Mouse (Mus musculus): Measurements from ENCODE around the gene Cd200. TPM values are rescaled to one million over a fixed set of nuclear protein-coding genes. Genes with fewer than 3 reads are reported as not detected.

Gene Cd200
- total RNA-seq, 4 experiments from 2014 or later = 93.1 to 117 (median 102) TPM

DNA sequence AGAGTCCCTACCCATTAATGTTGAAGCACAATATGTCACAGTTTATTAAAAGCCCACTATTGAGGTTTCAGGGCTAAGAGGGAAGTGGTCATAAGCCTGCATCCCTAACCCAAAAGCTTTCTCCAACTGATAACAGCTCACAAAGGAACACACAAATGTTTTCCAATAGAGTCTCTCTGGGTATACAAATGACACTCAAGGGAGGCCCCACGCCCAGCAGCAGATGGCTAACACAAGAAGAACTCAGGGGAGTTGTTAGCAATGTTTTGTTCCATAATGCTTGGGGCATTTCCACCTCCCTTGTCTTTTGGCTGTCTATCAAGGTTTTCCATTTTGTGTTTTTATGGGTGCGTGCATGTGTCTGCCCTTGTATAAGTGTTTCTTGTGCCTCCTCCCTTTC, 64.0 kb downstream of the Cd200 start:
- no peak for DNase-seq (ENCODE audit: low spot score in 2 of 2)

DNA sequence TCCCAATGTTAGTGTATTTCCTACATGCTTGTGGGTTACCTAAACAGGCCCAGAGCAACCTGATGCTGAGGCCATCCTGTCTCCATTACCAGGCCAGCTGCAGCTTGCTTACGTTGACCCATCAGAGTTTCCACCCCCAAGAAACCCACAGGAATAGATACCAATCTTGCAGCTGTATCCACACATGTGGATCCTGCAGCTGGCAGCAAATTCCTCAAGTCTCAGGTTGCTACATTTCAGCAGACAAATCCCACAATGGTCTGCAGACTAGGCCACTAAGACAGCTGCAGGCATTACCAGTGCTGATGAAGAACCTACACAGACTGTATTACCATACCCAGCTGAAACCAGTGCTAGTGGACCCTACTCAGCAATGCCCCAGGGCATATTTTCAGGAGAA, 72.4 kb downstream of the Cd200 start:
- no peak for DNase-seq (ENCODE audit: low spot score in 2 of 2)

DNA sequence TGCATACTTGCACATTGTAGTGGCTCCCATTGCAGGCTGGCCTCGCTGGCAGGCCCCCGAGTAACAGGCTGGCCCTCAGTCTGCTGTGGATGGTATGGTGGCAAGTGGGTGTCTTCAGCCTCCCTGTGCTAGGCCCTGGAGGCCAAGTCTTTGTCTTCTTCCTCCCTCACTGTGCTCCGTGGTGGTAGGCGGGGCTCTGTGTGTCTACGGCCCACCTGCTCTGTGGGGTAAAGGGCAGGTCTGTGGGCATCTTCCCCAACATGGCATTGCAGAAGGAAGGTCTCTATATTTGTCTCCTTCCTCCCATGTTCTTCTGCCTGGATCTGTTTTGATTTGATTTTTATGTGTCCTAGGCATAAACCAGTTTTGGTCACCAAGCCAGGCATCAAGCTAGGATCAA, 74.0 kb downstream of the Cd200 start:
- no peak for DNase-seq (ENCODE audit: low spot score in 2 of 2)

DNA sequence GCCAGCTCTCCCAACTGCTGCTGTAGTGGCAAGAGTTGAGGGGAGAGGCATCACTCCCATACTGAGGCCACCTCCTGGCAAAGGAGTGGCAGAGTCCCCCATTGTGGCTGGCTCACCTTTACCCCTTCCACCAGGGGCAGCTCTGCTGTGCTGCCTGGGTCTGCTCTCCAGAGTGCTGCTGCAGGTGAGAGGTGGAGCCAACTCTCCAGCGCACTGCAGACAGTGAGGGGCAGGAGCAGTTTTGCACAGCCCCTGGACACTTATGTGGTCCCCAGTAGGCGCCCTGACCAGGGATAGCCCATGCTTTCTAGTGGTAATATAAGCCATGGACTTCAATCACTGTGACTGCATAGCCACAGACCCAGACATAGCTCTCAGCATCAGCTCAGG, 74.5 kb downstream of the Cd200 start:
- no peak for DNase-seq (ENCODE audit: low spot score in 2 of 2)

DNA sequence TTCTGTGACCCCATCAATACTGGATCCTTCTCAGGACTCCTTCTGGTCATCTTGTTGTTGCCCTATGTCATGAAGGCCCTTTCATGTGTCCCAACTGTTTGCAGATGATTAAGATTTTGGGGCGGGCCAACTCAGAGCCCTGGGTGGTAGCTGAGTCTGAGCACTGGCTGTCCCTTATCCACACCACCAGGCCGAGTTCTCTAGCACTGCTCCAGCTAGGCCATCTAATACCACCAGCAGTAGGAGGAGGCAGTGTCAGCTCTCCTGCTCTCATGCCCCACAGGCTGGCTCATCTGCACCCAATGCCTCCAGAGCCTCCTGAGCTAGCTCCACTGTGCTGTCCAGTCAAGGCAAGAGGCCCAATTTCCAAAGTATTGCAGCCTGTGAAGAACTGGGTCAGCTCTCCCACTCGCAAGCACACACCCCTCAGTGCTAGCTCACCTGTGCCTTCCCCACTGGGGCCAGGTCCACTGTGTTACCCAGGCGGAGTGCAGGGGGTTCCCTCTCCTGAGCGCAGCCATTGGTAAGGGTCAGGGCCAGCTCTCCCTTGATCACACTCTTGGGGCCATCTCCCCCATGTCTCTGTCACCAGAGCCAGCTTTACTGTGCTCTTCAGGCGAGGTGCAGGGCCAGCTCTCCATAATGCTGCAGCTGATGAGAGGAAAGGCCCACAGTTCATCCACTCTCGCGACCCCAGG, 75.0 kb downstream of the Cd200 start:
- no peak for DNase-seq (ENCODE audit: low spot score in 2 of 2)

- no peak for DNase-seq (ENCODE audit: low spot score in 2 of 2)
Observed at GRCm38 (mm10) chr16:45332591-45332990, 76.3 kb downstream of the Cd200 start.

Other genes with a start within 250 kb of the Cd200 start
- gene Btla, start 184.7 kb downstream of the Cd200 start, total RNA-seq (2022) = under 1 TPM; 0.48 to 0.88 (median 0.56) TPM
- under 1 TPM; 0.25 to 0.41 (median 0.38) TPM for gene Gm609, start 83.9 kb upstream of the Cd200 start, total RNA-seq (2022)
- not detected for gene Gm17783, start 123.0 kb upstream of the Cd200 start, total RNA-seq (2022)
- not detected for gene Slc9c1, start 126.3 kb upstream of the Cd200 start, total RNA-seq (2022)
- gene Gcsam, start 201.3 kb upstream of the Cd200 start, total RNA-seq (2022) = not detected
- under 1 TPM in 3 of 4 experiments, not detected in 1; 0.16 to 0.55 (median 0.25) TPM for gene BC016579, start 245.0 kb upstream of the Cd200 start, total RNA-seq (2022)

Measured in left cerebral cortex, adult 8-10 months (tissue).